Mouse (Mus musculus): Measurements from ENCODE around the gene 2210016L21Rik. TPM values are rescaled to one million over a fixed set of nuclear protein-coding genes. Genes with fewer than 3 reads are reported as not detected.

The 2210016L21Rik gene
- total RNA-seq, 2 experiments from 2014 or later: 184 to 196 TPM

DNA sequence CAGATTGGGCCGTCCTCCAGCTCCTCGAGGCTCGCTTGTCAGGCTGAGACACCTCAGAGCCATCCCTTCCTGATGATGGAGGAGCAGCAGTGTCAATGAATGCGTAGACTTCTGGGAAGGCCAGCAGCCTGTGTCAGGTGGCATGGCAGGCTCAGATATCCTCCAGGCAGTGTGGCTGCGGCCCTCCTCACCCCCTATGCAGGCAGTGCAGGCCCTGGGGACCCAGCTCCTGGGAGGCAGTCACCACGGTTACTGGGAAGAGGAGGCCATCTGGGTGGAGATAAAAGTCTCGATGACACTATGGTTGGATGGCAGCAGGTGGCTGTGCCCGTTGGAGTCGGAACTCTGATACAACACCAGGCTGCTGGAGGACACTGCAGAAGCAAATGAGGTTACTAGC, 7.9 kb downstream of the 2210016L21Rik start:
- no peak overlapping the region for H3K4me3 ChIP-seq
- no peak for DNase-seq (ENCODE audit: low spot score in 2 of 2)
- no peak overlapping the region for H3K27ac ChIP-seq
- TF ChIP-seq CTCF (conservative IDR thresholded peaks at IDR 0.05): no peak

DNA sequence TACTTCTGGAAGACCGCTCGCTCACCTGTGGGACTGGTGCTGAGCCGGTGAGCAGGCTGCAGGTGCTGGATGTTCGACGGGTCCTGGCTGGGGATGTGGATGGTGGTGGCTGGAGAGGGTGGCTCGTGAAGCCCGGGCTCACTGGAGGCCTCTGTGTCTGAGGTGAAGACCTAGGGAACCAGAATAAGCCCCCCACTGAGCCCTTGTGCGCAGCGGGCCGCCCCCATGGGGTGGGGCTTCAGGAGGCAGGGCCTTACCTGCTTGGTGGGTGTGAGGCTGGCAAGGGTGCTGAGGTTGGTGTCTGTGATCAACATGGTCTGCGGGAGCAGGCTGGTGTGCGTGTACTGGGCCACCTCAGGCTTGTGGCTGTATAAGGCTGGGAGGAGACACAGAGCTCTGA, 8.7 kb downstream of the 2210016L21Rik start:
- DNase-seq (ENCODE audit: low spot score in 2 of 2): no peak
- no peak for TF ChIP-seq CTCF (conservative IDR thresholded peaks at IDR 0.05)
- Histone ChIP-seq H3K4me3 (no peak overlapping the region), H3K27ac (no peak overlapping the region)

DNA sequence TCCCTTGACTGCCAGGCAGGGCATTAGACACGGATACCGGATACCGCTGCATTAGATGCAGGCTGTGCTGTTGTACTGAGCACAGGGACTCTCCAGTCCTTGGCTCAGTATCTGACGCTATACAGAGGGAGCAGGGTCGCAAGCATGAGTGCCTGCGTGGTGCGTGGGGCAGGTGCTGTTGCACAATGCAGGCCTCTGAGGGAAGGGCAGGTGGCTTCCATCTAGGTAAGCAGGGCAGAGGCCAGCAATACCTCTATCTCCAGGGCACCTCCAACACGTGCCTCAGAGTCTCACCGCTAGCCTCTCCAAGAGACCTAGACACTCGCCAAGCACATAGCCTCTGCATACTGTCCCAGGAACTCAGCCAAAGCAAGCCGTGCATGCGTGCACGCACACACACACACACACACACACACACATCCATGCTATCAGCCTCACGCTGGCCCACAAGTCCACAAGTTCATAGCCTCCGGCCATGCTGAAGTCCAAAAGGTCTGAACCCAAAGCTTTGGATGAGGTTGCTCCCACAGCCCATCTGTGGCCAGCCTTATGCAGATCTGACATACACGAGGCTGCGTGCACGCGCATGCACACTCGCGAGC, 9.4 kb downstream of the 2210016L21Rik start:
- H3K4me3 ChIP-seq: no peak overlapping the region

DNA sequence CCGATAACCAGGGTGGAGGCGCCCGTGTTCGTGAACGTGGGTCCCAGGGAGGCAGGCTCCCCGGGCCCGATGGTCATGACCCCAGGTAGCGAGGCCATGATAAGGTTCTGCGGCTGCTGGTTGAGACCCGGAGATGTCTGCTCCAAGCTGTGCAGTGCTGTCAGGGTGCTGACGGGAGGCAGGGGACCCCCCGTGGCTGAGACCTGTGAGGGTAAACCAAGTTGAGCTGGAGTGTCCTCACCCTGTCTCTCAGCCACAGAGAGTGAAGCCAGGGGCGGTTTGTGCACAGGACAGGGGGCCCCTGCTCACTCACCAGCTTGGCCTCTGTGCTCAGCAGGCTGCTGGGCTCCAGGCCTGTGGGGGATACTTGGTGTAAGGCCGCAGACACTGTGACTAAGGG, 11.4 kb downstream of the 2210016L21Rik start:
- Histone ChIP-seq H3K4me3 (no peak overlapping the region), H3K27ac (no peak overlapping the region)
- no peak for DNase-seq (ENCODE audit: low spot score in 2 of 2)
- TF ChIP-seq CTCF (conservative IDR thresholded peaks at IDR 0.05): no peak

More for the DNA sequence above, 9.4 kb downstream of the 2210016L21Rik start:
- TF ChIP-seq CTCF (conservative IDR thresholded peaks at IDR 0.05): no peak
- no peak overlapping the region for H3K27ac ChIP-seq
- DNase-seq (ENCODE audit: low spot score in 2 of 2): no peak

DNA sequence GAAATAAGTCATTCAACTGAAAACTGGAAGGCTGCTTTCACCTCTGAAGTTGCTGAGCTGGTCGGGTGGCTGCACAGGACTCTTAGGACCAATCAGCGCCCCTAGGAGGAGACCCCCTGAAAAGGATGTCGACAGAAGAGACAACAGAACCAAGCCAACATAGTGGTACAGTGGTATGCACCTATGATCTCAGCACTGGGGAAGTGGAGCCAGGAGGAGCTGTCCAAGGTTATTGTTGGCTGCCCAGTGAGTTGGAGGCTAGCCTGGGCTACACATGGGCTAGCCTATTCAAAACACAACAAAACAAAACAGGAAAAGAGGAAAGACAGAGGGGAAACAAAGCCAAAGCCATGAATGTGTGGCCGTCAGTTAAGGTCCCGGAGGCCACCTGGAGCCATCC, 16.1 kb downstream of the 2210016L21Rik start:
- no peak for TF ChIP-seq CTCF (conservative IDR thresholded peaks at IDR 0.05)

GRCm38 (mm10) chr5:114961590-114962360, 19.8 kb downstream of the 2210016L21Rik start:
- no peak overlapping the region for H3K4me3 ChIP-seq
- DNase-seq (ENCODE audit: low spot score in 2 of 2): no peak

More for the DNA sequence above, 16.1 kb downstream of the 2210016L21Rik start:
- no peak for DNase-seq (ENCODE audit: low spot score in 2 of 2)
- no peak overlapping the region for H3K27ac ChIP-seq
- H3K4me3 ChIP-seq: no peak overlapping the region

DNA sequence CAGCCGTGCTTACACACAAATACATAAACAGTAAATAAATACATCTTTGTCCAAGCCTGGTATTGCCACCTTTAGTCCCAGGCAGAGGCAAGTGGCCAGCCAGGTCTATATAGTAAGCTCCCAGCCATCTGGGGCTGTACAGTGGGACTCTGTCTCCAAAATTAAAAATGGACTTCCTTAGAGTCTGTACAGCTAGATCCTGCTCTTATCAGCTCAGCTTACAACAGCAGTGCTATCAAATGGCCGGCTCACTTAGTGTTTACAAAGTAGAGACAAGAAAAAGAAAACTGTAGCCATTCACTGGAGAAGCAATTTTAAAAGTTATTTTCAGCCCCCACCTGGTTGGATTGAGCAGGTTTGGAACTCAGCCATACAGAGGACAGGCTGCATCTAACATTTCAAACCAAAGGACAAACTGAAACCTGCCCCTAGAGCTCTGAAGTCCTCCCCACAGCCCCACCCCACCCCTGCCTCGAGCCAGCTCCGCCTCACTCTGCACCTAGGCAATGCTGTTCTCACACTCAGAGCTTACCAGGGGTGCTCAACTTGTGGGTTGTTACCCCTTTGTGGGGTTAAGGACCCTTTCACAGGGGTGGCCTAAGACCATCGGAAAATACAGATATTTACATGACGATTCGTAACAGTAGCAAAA, 22.5 kb downstream of the 2210016L21Rik start:
- no peak for TF ChIP-seq CTCF (conservative IDR thresholded peaks at IDR 0.05)
- Histone ChIP-seq H3K4me3 (no peak overlapping the region), H3K27ac (no peak overlapping the region)
- DNase-seq (ENCODE audit: low spot score in 2 of 2): no peak

More at GRCm38 (mm10) chr5:114961590-114962360, 19.8 kb downstream of the 2210016L21Rik start:
- no peak overlapping the region for H3K27ac ChIP-seq
- no peak for TF ChIP-seq CTCF (conservative IDR thresholded peaks at IDR 0.05)

- Histone ChIP-seq H3K4me3 (no peak overlapping the region), H3K27ac (no peak overlapping the region)
- no peak for TF ChIP-seq CTCF (conservative IDR thresholded peaks at IDR 0.05)
- no peak for DNase-seq (ENCODE audit: low spot score in 2 of 2)
These were observed 23.3 kb downstream of the 2210016L21Rik start for GRCm38 (mm10) chr5:114964967-114965898.

- H3K27ac ChIP-seq: no peak overlapping the region
- no peak for TF ChIP-seq CTCF (conservative IDR thresholded peaks at IDR 0.05)
- H3K4me3 ChIP-seq: no peak overlapping the region
- no peak for DNase-seq (ENCODE audit: low spot score in 2 of 2)
These were observed 25.7 kb downstream of the 2210016L21Rik start for GRCm38 (mm10) chr5:114967523-114968268.

GRCm38 (mm10) chr5:114968651-114969050, 26.7 kb downstream of the 2210016L21Rik start:
- no peak overlapping the region for H3K27ac ChIP-seq
- H3K4me3 ChIP-seq: no peak overlapping the region
- no peak for TF ChIP-seq CTCF (conservative IDR thresholded peaks at IDR 0.05)
- DNase-seq (ENCODE audit: low spot score in 2 of 2): no peak

DNA sequence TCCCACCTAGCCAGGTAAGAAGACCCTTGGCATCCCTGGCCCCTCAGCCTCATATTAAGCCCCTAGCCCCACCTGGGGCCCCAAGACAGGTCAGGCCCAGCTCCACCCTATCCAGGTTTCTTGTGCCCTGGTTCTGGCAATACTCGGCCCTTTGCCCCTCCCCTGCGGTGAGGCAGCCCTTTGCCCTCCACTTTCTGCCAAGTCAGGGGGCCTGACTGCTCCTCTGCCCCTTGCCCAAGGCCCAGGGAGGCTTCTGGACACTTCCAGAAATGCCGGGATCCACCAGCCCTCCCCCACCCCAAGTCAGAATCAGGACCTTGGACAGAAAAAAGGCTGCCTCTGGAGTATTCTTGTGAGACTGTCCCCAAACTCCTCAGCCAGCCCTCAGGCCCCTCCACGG, 27.1 kb downstream of the 2210016L21Rik start:
- DNase-seq (ENCODE audit: low spot score in 2 of 2): no peak
- no peak overlapping the region for H3K4me3 ChIP-seq
- TF ChIP-seq CTCF (conservative IDR thresholded peaks at IDR 0.05): no peak
- H3K27ac ChIP-seq: no peak overlapping the region
